ENCODE assay signal across 20 mouse cellular contexts in genomic region chr16:22168731-22169130, GRCm38 (mm10). TPM values are rescaled to one million over a fixed set of nuclear protein-coding genes. Genes with fewer than 3 reads are reported as not detected.
DNase-seq lines count a peak whose midpoint lies in the region; ATAC-seq and TF ChIP-seq lines count a peak whose summit lies in the region.
"Had no signal": no experiment of that assay in that cellular context is flagged by ENCODE, and none has a peak within 500 bp of the region (broad histone marks: within the 10 kb centered on the region; RNA-seq: fewer than 3 reads in every experiment).

No protein-coding gene starts in this region.

- H3K9ac ChIP-seq in heart, adult 2 months (ENCODE audit: low read depth, low read length), result no peak overlapping the region
- no peak overlapping the region for H3K9ac ChIP-seq in midbrain, embryonic 11.5 days (ENCODE audit: low read length)
- H3K9ac ChIP-seq: embryonic facial prominence, embryonic 15.5 days; forebrain, embryonic 15.5 days; midbrain, embryonic 13.5 days had no signal

- H3K36me3 ChIP-seq in heart, adult 2 months (ENCODE audit: control insufficient read depth, insufficient read depth, low read length), result no peaks in the 10 kb centered on the region
- no peaks in the 10 kb centered on the region for H3K36me3 ChIP-seq in midbrain, embryonic 11.5 days (ENCODE audit: control insufficient read depth, insufficient read depth, low read length)
- H3K36me3 ChIP-seq in midbrain, embryonic 10.5 days, result peaks cover 7% of the 10 kb centered on the region
- H3K36me3 ChIP-seq: embryonic facial prominence, embryonic 15.5 days; forebrain, embryonic 15.5 days; midbrain, embryonic 13.5 days had no signal

- TF ChIP-seq POLR2A in heart, adult 2 months (IDR thresholded peaks at IDR 0.05; ENCODE audit: insufficient read depth, low read depth, low read length), result no peak

- H3K4me3 ChIP-seq in heart, adult 2 months, result no peak overlapping the region
- no peak overlapping the region for H3K4me3 ChIP-seq in midbrain, embryonic 11.5 days (ENCODE audit: low read depth, low read length)
- no peak overlapping the region for H3K4me3 ChIP-seq in midbrain, embryonic 10.5 days
- H3K4me3 ChIP-seq: embryonic facial prominence, embryonic 15.5 days; forebrain, embryonic 15.5 days; midbrain, embryonic 13.5 days had no signal

- no peak for TF ChIP-seq CTCF in heart, adult 2 months (IDR thresholded peaks at IDR 0.05)

- intact Hi-C loops in heart, adult 2 months (cut with DNase I), result loop anchor here (10.0 kb wide), 1 partner anchor 396 kb away; no protein-coding TSS in a partner anchor
- intact Hi-C loops in heart, postnatal 25 days (cut with DNase I), result no loop called here
- intact Hi-C loops in heart, postnatal 10 days (cut with DNase I), result no loop called here

- no peaks in the 10 kb centered on the region; the same call in 1 of the 2 replicates for H3K27me3 ChIP-seq in heart, adult 2 months (ENCODE audit: control insufficient read depth, insufficient read depth, low read length)
- no peaks in the 10 kb centered on the region for H3K27me3 ChIP-seq in midbrain, embryonic 11.5 days (ENCODE audit: control insufficient read depth, insufficient read depth, low read length)
- H3K27me3 ChIP-seq in midbrain, embryonic 10.5 days (ENCODE audit: low read depth, poor library complexity, severe bottlenecking), result no peaks in the 10 kb centered on the region; the same call in 1 of the 2 replicates
- H3K27me3 ChIP-seq: embryonic facial prominence, embryonic 15.5 days; forebrain, embryonic 15.5 days; midbrain, embryonic 13.5 days had no signal

- no peaks in the 10 kb centered on the region for H3K79me2 ChIP-seq in heart, adult 2 months (replicated peaks; ENCODE audit: control insufficient read depth, insufficient read depth, low read length)

- peak in 1 of 2 experiments; percentile 45 for DNase-seq in heart, adult 2 months
- no peak for DNase-seq in heart, postnatal 25 days (ENCODE audit: low spot score)
- DNase-seq in midbrain, embryonic 11.5 days (ENCODE audit: low spot score, missing footprints), result peak; percentile 45
- no peak for DNase-seq in midbrain, embryonic 10.5 days (ENCODE audit: low spot score)
- peak; percentile 46 to 54 for DNase-seq in heart, postnatal 10 days
- peak; percentile 34 for DNase-seq in lung, postnatal 36 days
- DNase-seq in spleen, adult 18-20 months, result no peak
- no peak for DNase-seq in spleen, postnatal 36 days (ENCODE audit: low spot score in 2 of 2)
- DNase-seq: adrenal gland, postnatal 36 days; cerebellum, adult 9-10 months; kidney, adult 11 months; left cerebral cortex, postnatal 4 days; right cerebral cortex, postnatal 14 days; thymus, adult 18-20 months; thymus, postnatal 36 days had no signal

- H3K9me3 ChIP-seq in midbrain, embryonic 11.5 days (ENCODE audit: control insufficient read depth, low read length), result no peaks in the 10 kb centered on the region
- H3K9me3 ChIP-seq in midbrain, embryonic 10.5 days (replicated peaks), result no peaks in the 10 kb centered on the region
- H3K9me3 ChIP-seq: embryonic facial prominence, embryonic 15.5 days; forebrain, embryonic 15.5 days; midbrain, embryonic 13.5 days had no signal

- no peak overlapping the region for H3K27ac ChIP-seq in heart, adult 2 months
- H3K27ac ChIP-seq in midbrain, embryonic 11.5 days (ENCODE audit: low read depth, low read length), result no peak overlapping the region
- H3K27ac ChIP-seq in midbrain, embryonic 10.5 days (replicated peaks), result no peak overlapping the region
- H3K27ac ChIP-seq: embryonic facial prominence, embryonic 15.5 days; forebrain, embryonic 15.5 days; midbrain, embryonic 13.5 days had no signal

- ATAC-seq in midbrain, embryonic 11.5 days (ENCODE audit: low FRiP score), result no peak
- ATAC-seq: CD4-positive, CD25-positive, alpha-beta regulatory T cell, adult 4 months; forebrain, embryonic 15.5 days; midbrain, embryonic 13.5 days had no signal

- WGBS in heart, adult 2 months, result 42% methylated on average over 8 of the region's 8 CpGs
- WGBS in midbrain, embryonic 11.5 days, result 92% methylated on average over 8 of the region's 8 CpGs
- WGBS in midbrain, embryonic 10.5 days, result 93% methylated on average over 8 of the region's 8 CpGs

- peaks cover 3% of the 10 kb centered on the region for H3K4me1 ChIP-seq in heart, adult 2 months (ENCODE audit: control insufficient read depth, insufficient read depth, low read length)
- H3K4me1 ChIP-seq in midbrain, embryonic 11.5 days (ENCODE audit: control insufficient read depth, insufficient read depth, low read length), result peaks cover 4% of the 10 kb centered on the region
- peaks cover 10% of the 10 kb centered on the region for H3K4me1 ChIP-seq in midbrain, embryonic 10.5 days

- H3K4me2 ChIP-seq in midbrain, embryonic 11.5 days, result no peak overlapping the region
- H3K4me2 ChIP-seq: embryonic facial prominence, embryonic 15.5 days; forebrain, embryonic 15.5 days; midbrain, embryonic 13.5 days had no signal

- peak; percentile 57; the same call in 1 of the 2 replicates for TF ChIP-seq EP300 in heart, adult 2 months (IDR thresholded peaks at IDR 0.05; ENCODE audit: insufficient read depth, low read depth, low read length)

RNA-seq across cellular contexts. Expression of gene Igf2bp2, which starts 5.6 kb away (rescaled TPM):
- total RNA-seq in heart, adult 2 months (2021), result 1 to 10 TPM; 5.3 to 7.4 TPM
- 1.5 and 3.5 TPM in 2 replicates for polyA plus RNA-seq in heart, adult 2 months (2012; rRNA removed)
- 1 to 10 TPM; 5.1 to 9.7 TPM for total RNA-seq in heart, postnatal 25 days (2021)
- polyA plus RNA-seq in midbrain, embryonic 11.5 days (2014; fragmentation: Nextera tagmentation; extraction: Ambion mirVana), result 108 and 109 TPM in 2 replicates
- polyA plus RNA-seq in midbrain, embryonic 10.5 days (2016; fragmentation: Nextera tagmentation; extraction: Ambion mirVana), result 127 and 148 TPM in 2 replicates
- total RNA-seq in heart, postnatal 10 days (2021), result 10 to 100 TPM; 11.6 to 20.0 TPM
- total RNA-seq: monocyte, adult 5-6 weeks had no signal

Comparison
In these comparisons a context has a peak if more than half of its experiments do, and no peak if none do; other contexts are left out.
1. DNase-seq: peak in midbrain, embryonic 11.5 days (single experiment), heart, postnatal 10 days (2 of 2) and lung, postnatal 36 days (single experiment); none in heart, postnatal 25 days (single experiment), midbrain, embryonic 10.5 days (single experiment), spleen, adult 18-20 months (0 of 2) and spleen, postnatal 36 days (0 of 2).